Mouse (Mus musculus): Measurements from ENCODE around the gene Ipo11. TPM values are rescaled to one million over a fixed set of nuclear protein-coding genes. Genes with fewer than 3 reads are reported as not detected.

Ipo11 gene
- polyA plus RNA-seq, 1 experiment from 2014 or later = 38.9 TPM

Other genes with a start within 250 kb of the Ipo11 start
- gene Dimt1, start 10.2 kb upstream of the Ipo11 start, polyA plus RNA-seq (2015; fragmentation: Nextera tagmentation; extraction: Ambion mirVana) = 37.3 and 39.8 TPM in 2 replicates
- 42.5 and 45.9 TPM in 2 replicates for gene Kif2a, start 85.2 kb upstream of the Ipo11 start, polyA plus RNA-seq (2015; fragmentation: Nextera tagmentation; extraction: Ambion mirVana)